Mouse (Mus musculus): ENCODE results near the gene Wdr92.

Wdr92 gene

GRCm38 (mm10) chr11:17181807-17182206 lies at the start of gene Wdr92:
Gene Wdr92 (plus strand): TSS chr11:17182107.
- DNase-seq (ENCODE audit: low read depth), result no peak

GRCm38 (mm10) chr11:17135638-17136037 lies 46.3 kb upstream of the Wdr92 start:
- DNase-seq (ENCODE audit: low read depth), result no peak

GRCm38 (mm10) chr11:17138306-17139033 lies 43.4 kb upstream of the Wdr92 start:
- DNase-seq (ENCODE audit: low read depth), result no peak

- DNase-seq (ENCODE audit: low read depth), result peak; percentile 96
Observed at GRCm38 (mm10) chr11:17158858-17159737, 22.8 kb upstream of the Wdr92 start, which contains the start of gene Ppp3r1. Gene Ppp3r1 (plus strand): TSS chr11:17159263.

GRCm38 (mm10) chr11:17159738-17160241 lies 22.1 kb upstream of the Wdr92 start:
- DNase-seq (ENCODE audit: low read depth), result peak; percentile 68

- peak; percentile 82 for DNase-seq (ENCODE audit: low read depth)
Observed at GRCm38 (mm10) chr11:17160242-17160641, 21.7 kb upstream of the Wdr92 start.

- DNase-seq (ENCODE audit: low read depth), result no peak
Observed at GRCm38 (mm10) chr11:17163956-17164355, 18.0 kb upstream of the Wdr92 start.

- no peak for DNase-seq (ENCODE audit: low read depth)
Observed at GRCm38 (mm10) chr11:17166627-17167026, 15.3 kb upstream of the Wdr92 start.

GRCm38 (mm10) chr11:17169262-17169661 lies 12.6 kb upstream of the Wdr92 start:
- DNase-seq (ENCODE audit: low read depth), result no peak

GRCm38 (mm10) chr11:17170938-17171729 lies 10.8 kb upstream of the Wdr92 start:
- DNase-seq (ENCODE audit: low read depth), result no peak

GRCm38 (mm10) chr11:17172300-17172699 lies 9.6 kb upstream of the Wdr92 start:
- no peak for DNase-seq (ENCODE audit: low read depth)

- DNase-seq (ENCODE audit: low read depth), result no peak
Observed at GRCm38 (mm10) chr11:17176638-17177037, 5.3 kb upstream of the Wdr92 start.

- DNase-seq (ENCODE audit: low read depth), result no peak
Observed at GRCm38 (mm10) chr11:17180753-17181152, 1.2 kb upstream of the Wdr92 start.

- DNase-seq (ENCODE audit: low read depth), result no peak
Observed at GRCm38 (mm10) chr11:17183165-17183564, 1.3 kb downstream of the Wdr92 start.

GRCm38 (mm10) chr11:17187649-17188048 lies 5.7 kb downstream of the Wdr92 start:
- DNase-seq (ENCODE audit: low read depth), result no peak

- DNase-seq (ENCODE audit: low read depth), result no peak
Observed at GRCm38 (mm10) chr11:17188786-17189185, 6.9 kb downstream of the Wdr92 start.

GRCm38 (mm10) chr11:17192151-17192844 lies 10.4 kb downstream of the Wdr92 start:
- DNase-seq (ENCODE audit: low read depth), result peak; percentile 84

GRCm38 (mm10) chr11:17199170-17199569 lies 17.3 kb downstream of the Wdr92 start:
- no peak for DNase-seq (ENCODE audit: low read depth)

- DNase-seq (ENCODE audit: low read depth), result no peak
Observed at GRCm38 (mm10) chr11:17199840-17200501, 18.1 kb downstream of the Wdr92 start.

- no peak for DNase-seq (ENCODE audit: low read depth)
Observed at GRCm38 (mm10) chr11:17200936-17201335, 19.0 kb downstream of the Wdr92 start.

- no peak for DNase-seq (ENCODE audit: low read depth)
Observed at GRCm38 (mm10) chr11:17202481-17202880, 20.6 kb downstream of the Wdr92 start.

All from naive thymus-derived CD4-positive, alpha-beta T cell, adult 2 months (primary cell).